Mouse (Mus musculus): ENCODE data around the gene Dennd1a.

GRCm38 (mm10) chr2:37963362-37963761 lies 323.8 kb downstream of the Dennd1a start:
- TF ChIP-seq CTCF (IDR thresholded peaks at IDR 0.05; ENCODE audit: control insufficient read depth, insufficient read depth, insufficient read length), result no peak
- no peak for TF ChIP-seq MAX (IDR thresholded peaks at IDR 0.05)

Measured in C2C12 (cell line).